Mouse (Mus musculus): Measurements from ENCODE around the gene Misp.

The Misp gene

DNA sequence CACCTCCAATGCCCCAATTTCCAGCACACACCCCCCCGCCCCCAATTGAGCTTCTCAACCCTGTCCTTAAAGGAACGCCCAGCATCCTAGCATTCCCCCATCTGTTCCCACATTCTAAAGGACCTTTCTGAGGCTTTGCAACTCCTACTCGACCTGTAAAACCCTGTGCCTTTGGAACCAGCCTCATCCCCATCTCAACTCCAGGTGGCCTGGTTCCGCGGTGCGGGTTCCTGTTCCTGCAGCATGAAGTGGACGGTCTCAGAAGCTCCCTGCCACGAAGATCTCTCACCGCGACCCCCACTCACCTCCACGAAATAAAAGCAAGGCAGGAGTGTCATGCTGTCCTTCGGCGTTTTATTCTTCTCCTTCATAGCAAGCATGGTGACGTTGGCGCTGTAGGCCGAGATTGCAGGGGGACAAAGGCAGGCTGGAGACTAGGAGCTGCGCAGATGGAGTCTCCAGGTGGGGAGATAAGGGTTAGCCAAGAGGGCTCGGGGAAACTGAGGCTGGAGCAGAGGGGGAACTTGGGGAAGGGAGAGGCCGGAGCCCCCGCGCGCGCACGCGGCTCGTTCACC, 53.0 kb downstream of the Misp start:
- DNase-seq (ENCODE audit: low spot score in 2 of 2) = no peak

GRCm38 (mm10) chr10:79874290-79874862, 53.6 kb downstream of the Misp start, which contains the start of the genes Prtn3 and Plppr3:
Gene Prtn3, plus strand, starts transcription at chr10:79874476.
Gene Plppr3, minus strand, starts transcription at chr10:79874634.
- no peak for DNase-seq (ENCODE audit: low spot score in 2 of 2)

GRCm38 (mm10) chr10:79877174-79877573, 56.4 kb downstream of the Misp start:
- no peak for DNase-seq (ENCODE audit: low spot score in 2 of 2)

DNA sequence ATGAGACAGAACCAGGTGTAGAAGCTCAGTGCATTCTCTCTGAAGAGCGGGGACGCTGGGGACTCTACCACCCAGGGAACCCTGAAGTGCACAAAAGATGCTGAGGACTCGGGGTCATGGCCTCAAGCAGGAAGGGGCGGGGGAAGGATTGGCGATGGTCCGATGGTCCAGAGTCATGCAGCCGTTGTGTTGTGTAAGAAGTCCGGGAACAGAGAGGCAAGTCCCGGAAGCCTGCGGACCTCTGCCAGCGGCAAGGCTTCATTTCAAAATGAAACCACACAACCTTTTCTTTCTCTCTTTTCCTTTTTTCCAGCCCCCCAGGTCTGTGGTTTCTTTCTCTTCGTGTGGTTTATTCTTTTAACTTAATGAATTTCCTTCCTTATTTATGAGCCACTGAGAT, 57.0 kb downstream of the Misp start:
- DNase-seq (ENCODE audit: low spot score in 2 of 2) = no peak

GRCm38 (mm10) chr10:79879527-79879926, 58.7 kb downstream of the Misp start:
- no peak for DNase-seq (ENCODE audit: low spot score in 2 of 2)

All from urinary bladder, postnatal 4 days (tissue).